Mouse (Mus musculus) ES-E14 (cell line): ENCODE results near the gene Pwwp2a. TPM values are rescaled to one million over a fixed set of nuclear protein-coding genes. Genes with fewer than 3 reads are reported as not detected.

Experiments used
- DNase-seq: peaks from one replicate; pipeline ENCODE4 v3.0.0-alpha.2; 2013; ENCODE audit warnings: low read depth, low spot score
- H3K27ac ChIP-seq: 2 replicates; pipeline ENCODE4 v1.5.1; 2012; ENCODE audit warnings: low read depth, mild to moderate bottlenecking, low read length, moderate library complexity, mixed read lengths; ENCODE audit not compliant: poor library complexity, insufficient read depth, severe bottlenecking
- H3K36me3 ChIP-seq: 2 replicates; pipeline ENCODE4 v1.6.1; 2012; ENCODE audit warnings: mild to moderate bottlenecking, low read length, moderate library complexity, mixed read lengths; ENCODE audit not compliant: control insufficient read depth, poor library complexity, insufficient read depth, severe bottlenecking
- H3K4me1 ChIP-seq, 2 experiments: fragments of 150-350 bp in 1 of 2; sonication (generic) in 1 of 2; 2 replicates each; pipeline ENCODE4 v1.6.1; 2012; ENCODE audit warnings: low read length in 2 of 2, mild to moderate bottlenecking in 1 of 2, mixed read lengths in 1 of 2; ENCODE audit not compliant: control insufficient read depth in 2 of 2, insufficient read depth in 2 of 2, poor library complexity in 1 of 2
- H3K4me3 ChIP-seq, 2 experiments: fragments of 150-350 bp in 1 of 2; sonication (generic) in 1 of 2; 2 replicates each; pipeline ENCODE4 v1.5.1; 2012; ENCODE audit warnings: low read length in 2 of 2, low read depth in 1 of 2, mild to moderate bottlenecking in 1 of 2, mixed read lengths in 1 of 2; ENCODE audit not compliant: insufficient read depth in 1 of 2, poor library complexity in 1 of 2, severe bottlenecking in 1 of 2
- H3K9ac ChIP-seq: 2 replicates; pipeline ENCODE4 v1.6.1; 2012; ENCODE audit warnings: low read depth, mild to moderate bottlenecking, low read length, mixed read lengths; ENCODE audit not compliant: poor library complexity, insufficient read depth, severe bottlenecking
- H3K9me3 ChIP-seq: fragments of 150-350 bp; sonication (generic); 2 replicates; pipeline ENCODE4 v1.6.1; 2012; ENCODE audit warnings: low read depth, mild to moderate bottlenecking, low read length; ENCODE audit not compliant: control insufficient read depth, insufficient read depth
- CHD2 ChIP-seq: IDR thresholded peaks from 2 replicates; pipeline ENCODE4 v1.6.1; 2014; ENCODE audit warnings: mild to moderate bottlenecking, low read depth, low read length, inconsistent platforms
- HCFC1 ChIP-seq: IDR thresholded peaks from 2 replicates; pipeline ENCODE4 v1.6.1; 2012; ENCODE audit warnings: low read length, inconsistent platforms, borderline replicate concordance; ENCODE audit not compliant: insufficient read depth
- MAFK ChIP-seq: IDR thresholded peaks from 2 replicates; pipeline ENCODE4 v1.6.1; 2014; ENCODE audit warnings: mild to moderate bottlenecking, low read depth, low read length, inconsistent platforms; ENCODE audit not compliant: insufficient read depth
- ZC3H11A ChIP-seq: IDR thresholded peaks from 2 replicates; pipeline ENCODE4 v1.6.1; 2012; ENCODE audit warnings: low read depth, mild to moderate bottlenecking, inconsistent platforms, low read length, borderline replicate concordance
- ZNF384 ChIP-seq: IDR thresholded peaks from 2 replicates; pipeline ENCODE4 v1.6.1; 2012; ENCODE audit warnings: low read depth, low read length, inconsistent platforms
- in situ Hi-C, 2 experiments: fragments of 600-800 bp; cut with MboI; formaldehyde crosslinking; loops; one replicate each; pipeline ENCODE4 v1.15.1; 2025; ENCODE audit warnings: low sequenced_read_pairs in 2 of 2, inconsistent platforms in 1 of 2; ENCODE audit not compliant: unreplicated experiment in 2 of 2
- total RNA-seq: library from RNA; depleted of rRNA; stranded (reverse); fragments of 300-350 nt; gene quantifications from 2 replicates; pipeline ENCODE4 v1.2.3, GENCODE M21; 2012

The Pwwp2a gene
- total RNA-seq, 1 experiment, result 30.2 TPM

GRCm38 (mm10) chr11:43688850-43689249 lies 7.1 kb downstream of the Pwwp2a start:
- DNase-seq, result no peak
- in situ Hi-C loops, result no loop called here
- no peaks in the 10 kb centered on the region for H3K9me3 ChIP-seq
- TF ChIP-seq CHD2 (no peak), ZNF384 (no peak), ZC3H11A (no peak), HCFC1 (no peak), MAFK (no peak)
- no peak overlapping the region for H3K27ac ChIP-seq
- H3K4me1 ChIP-seq, result peaks cover 0 to 2% of the 10 kb centered on the region in 2 experiments; a peak in 1 of 4 replicates
- H3K36me3 ChIP-seq, result peaks cover 9% of the 10 kb centered on the region
- H3K4me3 ChIP-seq, result no peak overlapping the region
- H3K9ac ChIP-seq, result no peak overlapping the region

DNA sequence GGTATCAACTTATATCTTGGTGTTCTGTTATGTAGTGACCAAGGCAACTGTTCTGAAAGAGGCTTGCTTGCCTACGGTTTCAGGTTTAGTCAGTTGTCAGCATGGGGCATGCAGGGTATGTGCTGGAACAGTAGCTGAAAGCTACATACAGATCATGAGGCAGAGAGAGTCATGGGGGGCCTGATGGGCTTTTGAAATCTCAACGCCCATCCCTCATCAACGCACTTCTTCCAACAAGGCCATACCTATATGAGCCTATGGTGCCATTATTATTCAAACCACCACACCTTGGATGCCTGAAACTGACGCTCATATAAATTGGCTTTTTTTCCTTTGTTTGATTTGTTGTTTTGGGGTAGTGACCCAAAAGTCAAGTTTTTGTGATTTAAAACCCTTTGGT lies 14.8 kb downstream of the Pwwp2a start:
- DNase-seq, result no peak
- TF ChIP-seq ZNF384 (no peak), ZC3H11A (no peak), CHD2 (no peak), HCFC1 (no peak), MAFK (no peak)
- in situ Hi-C loops, result no loop called here
- H3K9me3 ChIP-seq, result no peaks in the 10 kb centered on the region
- no peak overlapping the region for H3K9ac ChIP-seq
- H3K4me3 ChIP-seq, result no peak overlapping the region
- no peak overlapping the region for H3K27ac ChIP-seq
- H3K4me1 ChIP-seq, result peaks cover 0 to 12% of the 10 kb centered on the region in 2 experiments; a peak in 3 of 4 replicates
- peaks cover 16% of the 10 kb centered on the region for H3K36me3 ChIP-seq

- H3K4me1 ChIP-seq, result peaks cover 0 to 12% of the 10 kb centered on the region in 2 experiments; a peak in 3 of 4 replicates
- peaks cover 11% of the 10 kb centered on the region for H3K36me3 ChIP-seq
- H3K4me3 ChIP-seq, result no peak overlapping the region
- no peak overlapping the region for H3K27ac ChIP-seq
- H3K9ac ChIP-seq, result no peak overlapping the region
- in situ Hi-C loops, result no loop called here
- TF ChIP-seq MAFK (no peak), CHD2 (no peak), HCFC1 (no peak)
- DNase-seq, result no peak
- H3K9me3 ChIP-seq, result no peaks in the 10 kb centered on the region
Observed at GRCm38 (mm10) chr11:43698621-43699020, 16.8 kb downstream of the Pwwp2a start.

DNA sequence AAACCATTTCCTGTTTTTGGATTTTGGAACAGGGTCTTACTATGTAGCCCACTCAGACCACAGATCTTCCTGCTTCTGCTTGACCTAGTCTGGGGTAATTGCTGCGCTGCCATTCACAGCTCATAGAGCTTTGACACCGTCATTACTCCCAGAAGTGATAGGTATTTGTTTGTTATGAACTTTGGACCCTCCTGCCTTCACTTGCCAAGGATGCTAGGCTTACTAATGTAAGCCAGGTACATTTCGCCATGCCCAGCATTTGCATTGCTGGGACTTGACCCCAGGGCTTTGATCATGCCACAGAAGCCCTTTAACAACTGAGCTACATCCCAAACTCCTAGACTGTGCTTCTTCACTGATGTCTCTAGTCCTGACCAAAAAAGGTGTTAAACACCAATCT lies 18.5 kb downstream of the Pwwp2a start:
- Histone ChIP-seq H3K27ac (no peak overlapping the region), H3K4me3 (no peak overlapping the region), H3K4me1 (peaks cover 0 to 18% of the 10 kb centered on the region in 2 experiments; a peak in 3 of 4 replicates), H3K36me3 (peaks cover 20% of the 10 kb centered on the region), H3K9me3 (no peaks in the 10 kb centered on the region), H3K9ac (no peak overlapping the region)
- TF ChIP-seq ZC3H11A (no peak), CHD2 (no peak), ZNF384 (no peak), HCFC1 (no peak), MAFK (no peak)
- DNase-seq, result no peak
- in situ Hi-C loops, result no loop called here

DNA sequence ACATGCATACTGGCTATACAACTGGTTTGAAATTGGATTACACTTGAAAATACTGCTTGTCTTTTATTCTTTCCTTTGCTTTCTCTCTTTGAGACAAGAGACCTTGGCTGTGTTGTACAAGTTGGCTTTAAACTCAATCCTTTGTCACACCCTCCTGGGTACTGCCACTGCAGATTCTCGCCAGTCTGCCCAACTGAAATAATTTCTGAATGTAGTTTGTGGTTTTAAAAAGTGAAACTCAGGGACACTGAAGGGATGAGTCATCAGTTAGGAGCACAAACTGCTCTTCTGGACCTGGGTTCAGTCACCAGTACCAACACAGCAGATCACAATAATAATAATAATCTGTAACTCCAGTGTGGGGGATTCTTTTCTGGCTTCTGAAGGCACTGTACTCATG lies 21.8 kb downstream of the Pwwp2a start:
- no peak for DNase-seq
- TF ChIP-seq CHD2 (no peak), HCFC1 (no peak), MAFK (no peak), ZNF384 (no peak), ZC3H11A (no peak)
- in situ Hi-C loops, result no loop called here

More for the DNA sequence above, 21.8 kb downstream of the Pwwp2a start:
- Histone ChIP-seq H3K9me3 (no peaks in the 10 kb centered on the region), H3K36me3 (peaks cover 18% of the 10 kb centered on the region), H3K4me3 (no peak overlapping the region), H3K9ac (no peak overlapping the region), H3K4me1 (peaks cover 0 to 10% of the 10 kb centered on the region in 2 experiments; a peak in 3 of 4 replicates), H3K27ac (no peak overlapping the region)
